9 mouse cellular contexts compared by ENCODE assay signal in the genomic region with DNA sequence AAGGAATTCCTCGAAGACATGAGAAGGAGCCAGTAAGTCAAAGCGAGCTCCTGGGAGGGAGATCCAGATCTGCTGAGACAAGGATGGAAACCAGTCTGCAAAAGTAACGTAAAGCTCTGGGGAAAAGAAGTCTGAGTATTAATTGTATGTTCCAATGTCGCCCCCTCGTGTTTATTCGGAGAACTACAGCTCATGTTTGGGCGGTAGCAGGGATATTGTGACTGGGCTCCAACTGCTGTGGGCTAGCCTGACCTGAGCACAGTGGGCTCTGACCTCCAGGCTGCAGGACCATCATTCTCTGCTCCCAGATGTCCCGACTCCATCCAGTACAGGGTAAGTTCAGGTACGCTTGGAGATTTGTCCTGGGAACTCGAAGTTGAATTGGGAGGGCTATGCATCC. TPM values are rescaled to one million over a fixed set of nuclear protein-coding genes. Genes with fewer than 3 reads are reported as not detected.
DNase-seq lines count a peak whose midpoint lies in the region; ATAC-seq and TF ChIP-seq lines count a peak whose summit lies in the region.
"Had no signal": no experiment of that assay in that cellular context is flagged by ENCODE, and none has a peak within 500 bp of the region (broad histone marks: within the 10 kb centered on the region; RNA-seq: fewer than 3 reads in every experiment).

No protein-coding gene starts in this region.

- TF ChIP-seq POLR2A in cerebellum, adult 2 months (IDR thresholded peaks at IDR 0.05; ENCODE audit: borderline replicate concordance, insufficient read depth, low read length): no peak
- no peak for TF ChIP-seq POLR2A in kidney, adult 2 months (IDR thresholded peaks at IDR 0.05; ENCODE audit: low read depth, low read length)

- H3K4me3 ChIP-seq in neural tube, embryonic 15.5 days (replicated peaks): no peak overlapping the region
- H3K4me3 ChIP-seq in cerebellum, adult 2 months (replicated peaks; ENCODE audit: insufficient read depth, low read depth, low read length): no peak overlapping the region
- no peak overlapping the region for H3K4me3 ChIP-seq in kidney, adult 2 months (ENCODE audit: insufficient read depth, low read depth, low read length)
- H3K4me3 ChIP-seq in midbrain, embryonic 16.5 days (ENCODE audit: low read depth, low read length): no peak overlapping the region
- H3K4me3 ChIP-seq: embryonic facial prominence, embryonic 13.5 days had no signal

- intact Hi-C loops in left cerebral cortex, postnatal 4 days (cut with DNase I): loop anchor here (5.0 kb wide), 1 partner anchor 177 kb away; no protein-coding TSS in a partner anchor

- WGBS in neural tube, embryonic 15.5 days: 11% methylated on average over 10 of the region's 10 CpGs
- WGBS in cerebellum, adult 2 months: 13% methylated on average over 10 of the region's 10 CpGs
- 14% methylated on average over 10 of the region's 10 CpGs for WGBS in kidney, adult 2 months
- WGBS in midbrain, embryonic 16.5 days: 12% methylated on average over 10 of the region's 10 CpGs

- no peak overlapping the region for H3K4me2 ChIP-seq in neural tube, embryonic 15.5 days
- H3K4me2 ChIP-seq in midbrain, embryonic 16.5 days (ENCODE audit: low read length): no peak overlapping the region
- H3K4me2 ChIP-seq: embryonic facial prominence, embryonic 13.5 days had no signal

- no peaks in the 10 kb centered on the region for H3K27me3 ChIP-seq in neural tube, embryonic 15.5 days (replicated peaks)
- H3K27me3 ChIP-seq in cerebellum, adult 2 months (ENCODE audit: control insufficient read depth, insufficient read depth, low read length): no peaks in the 10 kb centered on the region
- H3K27me3 ChIP-seq in kidney, adult 2 months (replicated peaks; ENCODE audit: control insufficient read depth, insufficient read depth, low read length): no peaks in the 10 kb centered on the region
- no peaks in the 10 kb centered on the region for H3K27me3 ChIP-seq in midbrain, embryonic 16.5 days (ENCODE audit: control insufficient read depth, insufficient read depth, low read depth, low read length)
- no peaks in the 10 kb centered on the region for H3K27me3 ChIP-seq in splenic B cell, adult 2 months (ENCODE audit: control insufficient read depth, insufficient read depth, low read length, poor library complexity, severe bottlenecking)
- H3K27me3 ChIP-seq: embryonic facial prominence, embryonic 13.5 days had no signal

- peak; percentile 83 for DNase-seq in neural tube, embryonic 10.5 days (ENCODE audit: extremely low spot score, low spot score)
- peak; percentile 47 to 73 for DNase-seq in cerebellum, adult 2 months
- DNase-seq in frontal cortex, postnatal 36 days (ENCODE audit: low spot score in 2 of 2): peak; percentile 68 to 82
- DNase-seq in kidney, adult 2 months: peak; percentile 79
- peak; percentile 65 for DNase-seq in left cerebral cortex, postnatal 4 days
- DNase-seq in splenic B cell, adult 2 months (ENCODE audit: low read depth, low spot score): peak; percentile 88

- H3K9ac ChIP-seq in neural tube, embryonic 15.5 days (replicated peaks): no peak overlapping the region
- H3K9ac ChIP-seq in midbrain, embryonic 16.5 days (ENCODE audit: low read depth, low read length): no peak overlapping the region
- H3K9ac ChIP-seq: embryonic facial prominence, embryonic 13.5 days had no signal

- no peak overlapping the region for H3K27ac ChIP-seq in neural tube, embryonic 15.5 days (replicated peaks)
- H3K27ac ChIP-seq in cerebellum, adult 2 months (ENCODE audit: insufficient read depth, low read length): no peak overlapping the region
- no peak overlapping the region for H3K27ac ChIP-seq in kidney, adult 2 months (ENCODE audit: insufficient read depth, low read depth, low read length)
- H3K27ac ChIP-seq in midbrain, embryonic 16.5 days (ENCODE audit: low read length): no peak overlapping the region
- H3K27ac ChIP-seq: embryonic facial prominence, embryonic 13.5 days had no signal

- peak; percentile 64 for TF ChIP-seq CTCF in cerebellum, adult 2 months (IDR thresholded peaks at IDR 0.05; ENCODE audit: borderline replicate concordance, insufficient read depth, low read depth, low read length)
- peak; percentile 64 for TF ChIP-seq CTCF in kidney, adult 2 months (conservative IDR thresholded peaks at IDR 0.05; ENCODE audit: insufficient read depth, insufficient read length, low read depth, low read length)

- no peaks in the 10 kb centered on the region for H3K4me1 ChIP-seq in neural tube, embryonic 15.5 days
- no peaks in the 10 kb centered on the region for H3K4me1 ChIP-seq in cerebellum, adult 2 months (ENCODE audit: control insufficient read depth, insufficient read depth, low read length)
- no peaks in the 10 kb centered on the region; the same call in 1 of the 2 replicates for H3K4me1 ChIP-seq in kidney, adult 2 months (ENCODE audit: control insufficient read depth, insufficient read depth, low read length)
- no peaks in the 10 kb centered on the region for H3K4me1 ChIP-seq in midbrain, embryonic 16.5 days (ENCODE audit: control insufficient read depth, insufficient read depth, low read length)
- H3K4me1 ChIP-seq: embryonic facial prominence, embryonic 13.5 days had no signal

- no peaks in the 10 kb centered on the region for H3K9me3 ChIP-seq in neural tube, embryonic 15.5 days (replicated peaks)
- no peaks in the 10 kb centered on the region for H3K9me3 ChIP-seq in midbrain, embryonic 16.5 days (replicated peaks; ENCODE audit: control insufficient read depth, low read length, poor library complexity, severe bottlenecking)
- H3K9me3 ChIP-seq: embryonic facial prominence, embryonic 13.5 days had no signal

- H3K36me3 ChIP-seq in neural tube, embryonic 15.5 days: no peaks in the 10 kb centered on the region
- no peaks in the 10 kb centered on the region for H3K36me3 ChIP-seq in kidney, adult 2 months (ENCODE audit: control insufficient read depth, insufficient read depth, low read length)
- H3K36me3 ChIP-seq in midbrain, embryonic 16.5 days (ENCODE audit: control insufficient read depth, insufficient read depth, low read length): no peaks in the 10 kb centered on the region
- H3K36me3 ChIP-seq in splenic B cell, adult 2 months (ENCODE audit: control insufficient read depth, insufficient read depth, low read length, poor library complexity, severe bottlenecking): no peaks in the 10 kb centered on the region
- H3K36me3 ChIP-seq: embryonic facial prominence, embryonic 13.5 days had no signal

- ATAC-seq in neural tube, embryonic 15.5 days (ENCODE audit: low FRiP score): no peak
- peak; percentile 68 for ATAC-seq in midbrain, embryonic 16.5 days

RNA-seq across cellular contexts. Expression of a gene that starts 16.0 kb away (rescaled TPM):
- 0.20 TPM in 1 of 2 replicates, not detected in the other for polyA plus RNA-seq in neural tube, embryonic 15.5 days (2015; fragmentation: Nextera tagmentation; extraction: Ambion mirVana)
- polyA plus RNA-seq in cerebellum, adult 2 months (2012; rRNA removed): 0.11 and 0.13 TPM in 2 replicates
- polyA plus RNA-seq in kidney, adult 2 months (2012; rRNA removed): 31.4 and 49.7 TPM in 2 replicates
- not detected for total RNA-seq in left cerebral cortex, postnatal 4 days (2021)
- polyA plus RNA-seq in midbrain, embryonic 16.5 days (2015; fragmentation: Nextera tagmentation; extraction: Ambion mirVana): not detected in 2 replicates
- polyA plus RNA-seq: embryonic facial prominence, embryonic 13.5 days had no signal

RNA-seq across cellular contexts. Expression of a gene that starts 19.6 kb away (rescaled TPM):
- 48.2 and 49.5 TPM in 2 replicates for polyA plus RNA-seq in neural tube, embryonic 15.5 days (2015; fragmentation: Nextera tagmentation; extraction: Ambion mirVana)
- 109 and 113 TPM in 2 replicates for polyA plus RNA-seq in cerebellum, adult 2 months (2012; rRNA removed)
- 114 and 134 TPM in 2 replicates for polyA plus RNA-seq in kidney, adult 2 months (2012; rRNA removed)
- total RNA-seq in left cerebral cortex, postnatal 4 days (2021): 10 to 100 TPM; 19.9 to 22.7 TPM
- 44.5 and 48.7 TPM in 2 replicates for polyA plus RNA-seq in midbrain, embryonic 16.5 days (2015; fragmentation: Nextera tagmentation; extraction: Ambion mirVana)

RNA-seq across cellular contexts. Expression of a gene that starts 26.8 kb away (rescaled TPM):
- 1.8 and 5.3 TPM in 2 replicates for polyA plus RNA-seq in neural tube, embryonic 15.5 days (2015; fragmentation: Nextera tagmentation; extraction: Ambion mirVana)
- 0.52 and 1.0 TPM in 2 replicates for polyA plus RNA-seq in cerebellum, adult 2 months (2012; rRNA removed)
- polyA plus RNA-seq in kidney, adult 2 months (2012; rRNA removed): 9.6 and 10.6 TPM in 2 replicates
- total RNA-seq in left cerebral cortex, postnatal 4 days (2021): 1 to 10 TPM in 1 of 2 experiments, under 1 TPM in 1; 0.64 to 1.0 TPM
- polyA plus RNA-seq in midbrain, embryonic 16.5 days (2015; fragmentation: Nextera tagmentation; extraction: Ambion mirVana): 0.64 and 0.73 TPM in 2 replicates

RNA-seq across cellular contexts. Expression of a gene that starts 59.1 kb away (rescaled TPM):
- polyA plus RNA-seq in neural tube, embryonic 15.5 days (2015; fragmentation: Nextera tagmentation; extraction: Ambion mirVana): 39.6 and 49.5 TPM in 2 replicates
- 87.3 and 94.0 TPM in 2 replicates for polyA plus RNA-seq in cerebellum, adult 2 months (2012; rRNA removed)
- 675 and 763 TPM in 2 replicates for polyA plus RNA-seq in kidney, adult 2 months (2012; rRNA removed)
- 10 to 100 TPM; 23.6 to 24.7 TPM for total RNA-seq in left cerebral cortex, postnatal 4 days (2021)
- polyA plus RNA-seq in midbrain, embryonic 16.5 days (2015; fragmentation: Nextera tagmentation; extraction: Ambion mirVana): 38.2 and 41.4 TPM in 2 replicates

RNA-seq across cellular contexts. Expression of a gene that starts 59.3 kb away (rescaled TPM):
- polyA plus RNA-seq in neural tube, embryonic 15.5 days (2015; fragmentation: Nextera tagmentation; extraction: Ambion mirVana): 36.8 and 55.4 TPM in 2 replicates
- polyA plus RNA-seq in cerebellum, adult 2 months (2012; rRNA removed): 42.3 and 42.8 TPM in 2 replicates
- polyA plus RNA-seq in kidney, adult 2 months (2012; rRNA removed): 64.9 and 70.1 TPM in 2 replicates
- 10 to 100 TPM; 15.1 to 18.4 TPM for total RNA-seq in left cerebral cortex, postnatal 4 days (2021)
- 35.2 and 35.4 TPM in 2 replicates for polyA plus RNA-seq in midbrain, embryonic 16.5 days (2015; fragmentation: Nextera tagmentation; extraction: Ambion mirVana)

Comparison
In these comparisons a context has a peak if more than half of its experiments do, and no peak if none do; other contexts are left out.
1. RNA of a gene that starts 16.0 kb away (polyA plus RNA-seq): 31.4 to 49.7 TPM in kidney, adult 2 months; 0.11 to 0.13 TPM in cerebellum, adult 2 months, not detected in midbrain, embryonic 16.5 days and 0.20 TPM in neural tube, embryonic 15.5 days; every median in the first group is over 10 times any median in the second.
2. Peak in every context shown above with its lines, with median percentiles within 50 percentile points of each other: DNase-seq.